Mouse (Mus musculus): ENCODE data around the gene Cps1. TPM values are rescaled to one million over a fixed set of nuclear protein-coding genes. Genes with fewer than 3 reads are reported as not detected.

The Cps1 gene
- polyA plus RNA-seq, 1 experiment from 2014 or later = 0.69 TPM

- Histone ChIP-seq H3K27ac (ENCODE audit: low read length) (no peak overlapping the region), H3K4me3 (ENCODE audit: low read length) (no peak overlapping the region), H3K4me1 (replicated peaks; ENCODE audit: control insufficient read depth, insufficient read depth, low read length) (no peaks in the 10 kb centered on the region), H3K4me2 (ENCODE audit: low read depth, low read length) (no peak overlapping the region), H3K9me3 (ENCODE audit: control insufficient read depth, low read length) (no peaks in the 10 kb centered on the region), H3K27me3 (ENCODE audit: control insufficient read depth, insufficient read depth, low read depth, low read length) (no peaks in the 10 kb centered on the region), H3K36me3 (ENCODE audit: control insufficient read depth, insufficient read depth, low read length) (no peaks in the 10 kb centered on the region), H3K9ac (ENCODE audit: low read length) (no peak overlapping the region)
- ATAC-seq (ENCODE audit: low read depth) = no peak
- WGBS = 85% methylated on average over 2 of the region's 2 CpGs
Measured at GRCm38 (mm10) chr1:67197335-67197734, 74.5 kb downstream of the Cps1 start.

- no peak for ATAC-seq (ENCODE audit: low read depth)
- Histone ChIP-seq H3K9ac (ENCODE audit: low read length) (no peak overlapping the region), H3K9me3 (ENCODE audit: control insufficient read depth, low read length) (no peaks in the 10 kb centered on the region), H3K27me3 (ENCODE audit: control insufficient read depth, insufficient read depth, low read depth, low read length) (no peaks in the 10 kb centered on the region), H3K36me3 (ENCODE audit: control insufficient read depth, insufficient read depth, low read length) (no peaks in the 10 kb centered on the region), H3K4me3 (ENCODE audit: low read length) (no peak overlapping the region), H3K27ac (ENCODE audit: low read length) (no peak overlapping the region), H3K4me2 (ENCODE audit: low read depth, low read length) (no peak overlapping the region), H3K4me1 (replicated peaks; ENCODE audit: control insufficient read depth, insufficient read depth, low read length) (no peaks in the 10 kb centered on the region)
- 21% methylated on average over 2 of the region's 2 CpGs for WGBS
Measured at GRCm38 (mm10) chr1:67218339-67218944, 95.6 kb downstream of the Cps1 start.

GRCm38 (mm10) chr1:67223666-67224065 lies 100.8 kb downstream of the Cps1 start:
- Histone ChIP-seq H3K9ac (ENCODE audit: low read length) (no peak overlapping the region), H3K9me3 (ENCODE audit: control insufficient read depth, low read length) (no peaks in the 10 kb centered on the region), H3K4me1 (replicated peaks; ENCODE audit: control insufficient read depth, insufficient read depth, low read length) (no peaks in the 10 kb centered on the region), H3K4me2 (ENCODE audit: low read depth, low read length) (no peak overlapping the region), H3K36me3 (ENCODE audit: control insufficient read depth, insufficient read depth, low read length) (no peaks in the 10 kb centered on the region), H3K4me3 (ENCODE audit: low read length) (no peak overlapping the region), H3K27ac (ENCODE audit: low read length) (no peak overlapping the region), H3K27me3 (ENCODE audit: control insufficient read depth, insufficient read depth, low read depth, low read length) (no peaks in the 10 kb centered on the region)
- WGBS = 63% methylated on average over 7 of the region's 7 CpGs
- no peak for ATAC-seq (ENCODE audit: low read depth)

GRCm38 (mm10) chr1:67234861-67235260 lies 112.0 kb downstream of the Cps1 start:
- no peaks in the 10 kb centered on the region for H3K36me3 ChIP-seq (ENCODE audit: control insufficient read depth, insufficient read depth, low read length)
- WGBS = 57% methylated on average over 2 of the region's 2 CpGs
- ATAC-seq (ENCODE audit: low read depth) = no peak
- no peak overlapping the region for H3K9ac ChIP-seq (ENCODE audit: low read length)
- no peak overlapping the region for H3K4me3 ChIP-seq (ENCODE audit: low read length)
- no peaks in the 10 kb centered on the region for H3K9me3 ChIP-seq (ENCODE audit: control insufficient read depth, low read length)
- H3K27ac ChIP-seq (ENCODE audit: low read length) = no peak overlapping the region
- H3K4me1 ChIP-seq (replicated peaks; ENCODE audit: control insufficient read depth, insufficient read depth, low read length) = no peaks in the 10 kb centered on the region
- H3K27me3 ChIP-seq (ENCODE audit: control insufficient read depth, insufficient read depth, low read depth, low read length) = no peaks in the 10 kb centered on the region
- H3K4me2 ChIP-seq (ENCODE audit: low read depth, low read length) = no peak overlapping the region

DNA sequence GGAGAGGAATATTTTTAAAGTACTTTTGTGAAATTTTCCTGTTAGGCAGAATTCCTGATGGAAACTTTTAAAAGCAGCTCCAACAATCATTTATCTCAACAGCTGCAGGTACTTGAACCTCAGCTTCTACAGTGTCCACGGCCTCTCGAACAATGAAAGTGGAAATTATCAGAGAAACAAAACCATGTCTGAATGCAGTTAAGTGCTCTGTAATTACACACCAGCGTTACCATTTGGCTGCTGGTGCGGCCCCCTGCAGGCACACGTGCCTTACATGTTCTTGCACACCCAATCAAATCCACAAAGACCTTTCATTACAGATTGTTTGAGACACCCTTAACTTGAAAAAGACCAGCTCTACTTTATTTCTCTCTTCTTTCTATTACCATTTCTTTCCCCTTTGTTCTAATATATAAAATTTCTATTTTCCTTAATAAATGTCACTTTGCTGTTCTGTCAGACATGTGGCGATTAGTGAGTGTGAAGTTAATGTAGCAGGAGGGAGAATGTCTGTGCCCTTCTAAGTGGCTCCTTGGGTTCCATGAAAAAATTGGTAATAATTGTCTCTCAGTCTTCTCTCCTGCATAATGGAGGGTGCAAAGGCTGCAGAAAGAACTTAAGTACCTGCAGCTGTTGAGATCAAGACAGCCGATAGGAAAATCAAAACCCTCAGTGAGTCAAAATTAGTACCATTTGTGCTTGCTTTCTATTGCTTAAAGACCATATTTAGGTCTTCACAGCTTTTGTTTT lies 112.8 kb downstream of the Cps1 start:
- WGBS = 68% methylated on average over 7 of the region's 7 CpGs
- H3K27me3 ChIP-seq (ENCODE audit: control insufficient read depth, insufficient read depth, low read depth, low read length) = no peaks in the 10 kb centered on the region
- H3K36me3 ChIP-seq (ENCODE audit: control insufficient read depth, insufficient read depth, low read length) = no peaks in the 10 kb centered on the region

GRCm38 (mm10) chr1:67238446-67238845 lies 115.6 kb downstream of the Cps1 start:
- no peaks in the 10 kb centered on the region for H3K4me1 ChIP-seq (replicated peaks; ENCODE audit: control insufficient read depth, insufficient read depth, low read length)

More for the DNA sequence above, 112.8 kb downstream of the Cps1 start:
- no peaks in the 10 kb centered on the region for H3K9me3 ChIP-seq (ENCODE audit: control insufficient read depth, low read length)
- H3K4me2 ChIP-seq (ENCODE audit: low read depth, low read length) = no peak overlapping the region
- H3K4me1 ChIP-seq (replicated peaks; ENCODE audit: control insufficient read depth, insufficient read depth, low read length) = no peaks in the 10 kb centered on the region
- no peak for ATAC-seq (ENCODE audit: low read depth)
- H3K27ac ChIP-seq (ENCODE audit: low read length) = no peak overlapping the region
- no peak overlapping the region for H3K9ac ChIP-seq (ENCODE audit: low read length)
- H3K4me3 ChIP-seq (ENCODE audit: low read length) = no peak overlapping the region

GRCm38 (mm10) chr1:67238941-67239340 lies 116.1 kb downstream of the Cps1 start:
- no peaks in the 10 kb centered on the region for H3K4me1 ChIP-seq (replicated peaks; ENCODE audit: control insufficient read depth, insufficient read depth, low read length)
- no peaks in the 10 kb centered on the region for H3K36me3 ChIP-seq (ENCODE audit: control insufficient read depth, insufficient read depth, low read length)
- 78% methylated on average over 1 of the region's 1 CpGs for WGBS
- H3K27ac ChIP-seq (ENCODE audit: low read length) = no peak overlapping the region
- H3K4me2 ChIP-seq (ENCODE audit: low read depth, low read length) = no peak overlapping the region
- H3K4me3 ChIP-seq (ENCODE audit: low read length) = no peak overlapping the region
- no peak overlapping the region for H3K9ac ChIP-seq (ENCODE audit: low read length)
- no peaks in the 10 kb centered on the region for H3K9me3 ChIP-seq (ENCODE audit: control insufficient read depth, low read length)
- ATAC-seq (ENCODE audit: low read depth) = no peak
- no peaks in the 10 kb centered on the region for H3K27me3 ChIP-seq (ENCODE audit: control insufficient read depth, insufficient read depth, low read depth, low read length)

More at GRCm38 (mm10) chr1:67238446-67238845, 115.6 kb downstream of the Cps1 start:
- Histone ChIP-seq H3K27me3 (ENCODE audit: control insufficient read depth, insufficient read depth, low read depth, low read length) (no peaks in the 10 kb centered on the region), H3K27ac (ENCODE audit: low read length) (no peak overlapping the region), H3K4me3 (ENCODE audit: low read length) (no peak overlapping the region), H3K4me2 (ENCODE audit: low read depth, low read length) (no peak overlapping the region), H3K9me3 (ENCODE audit: control insufficient read depth, low read length) (no peaks in the 10 kb centered on the region), H3K36me3 (ENCODE audit: control insufficient read depth, insufficient read depth, low read length) (no peaks in the 10 kb centered on the region), H3K9ac (ENCODE audit: low read length) (no peak overlapping the region)
- WGBS = 91% methylated on average over 1 of the region's 1 CpGs
- ATAC-seq (ENCODE audit: low read depth) = no peak

- Histone ChIP-seq H3K27ac (ENCODE audit: low read length) (no peak overlapping the region), H3K4me3 (ENCODE audit: low read length) (no peak overlapping the region), H3K4me2 (ENCODE audit: low read depth, low read length) (no peak overlapping the region), H3K36me3 (ENCODE audit: control insufficient read depth, insufficient read depth, low read length) (no peaks in the 10 kb centered on the region), H3K27me3 (ENCODE audit: control insufficient read depth, insufficient read depth, low read depth, low read length) (no peaks in the 10 kb centered on the region), H3K4me1 (replicated peaks; ENCODE audit: control insufficient read depth, insufficient read depth, low read length) (no peaks in the 10 kb centered on the region), H3K9ac (ENCODE audit: low read length) (no peak overlapping the region), H3K9me3 (ENCODE audit: control insufficient read depth, low read length) (no peaks in the 10 kb centered on the region)
- ATAC-seq (ENCODE audit: low read depth) = no peak
- 44% methylated on average over 1 of the region's 1 CpGs for WGBS
Measured at GRCm38 (mm10) chr1:67265222-67265621, 142.4 kb downstream of the Cps1 start.

DNA sequence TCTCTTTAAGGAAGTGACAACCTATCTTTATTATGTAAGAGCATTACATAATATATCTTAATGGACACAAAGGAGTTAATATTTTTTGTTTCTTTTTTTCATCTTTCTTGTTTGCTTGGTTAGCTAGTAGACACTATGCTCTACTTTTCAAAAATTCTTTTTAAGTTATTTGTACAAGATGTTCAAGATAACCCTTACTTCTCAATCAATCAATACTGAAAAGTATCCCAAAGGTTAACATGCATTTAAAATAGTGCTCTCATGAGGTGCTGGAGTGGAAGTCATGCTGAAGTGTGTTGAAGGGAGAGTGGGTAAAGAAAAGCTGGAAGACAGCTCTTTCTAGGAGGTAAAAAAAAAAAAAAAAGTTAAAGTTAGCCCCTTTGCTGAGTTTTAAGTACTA lies 145.1 kb downstream of the Cps1 start:
- H3K9me3 ChIP-seq (ENCODE audit: control insufficient read depth, low read length) = no peaks in the 10 kb centered on the region
- ATAC-seq (ENCODE audit: low read depth) = no peak
- no peak overlapping the region for H3K4me2 ChIP-seq (ENCODE audit: low read depth, low read length)
- no peak overlapping the region for H3K9ac ChIP-seq (ENCODE audit: low read length)
- no peak overlapping the region for H3K27ac ChIP-seq (ENCODE audit: low read length)
- no peaks in the 10 kb centered on the region for H3K27me3 ChIP-seq (ENCODE audit: control insufficient read depth, insufficient read depth, low read depth, low read length)
- H3K4me3 ChIP-seq (ENCODE audit: low read length) = no peak overlapping the region
- H3K4me1 ChIP-seq (replicated peaks; ENCODE audit: control insufficient read depth, insufficient read depth, low read length) = no peaks in the 10 kb centered on the region
- H3K36me3 ChIP-seq (ENCODE audit: control insufficient read depth, insufficient read depth, low read length) = no peaks in the 10 kb centered on the region

Measured in lung, embryonic 16.5 days (tissue).